Mouse (Mus musculus): ENCODE results near the gene Trip11. TPM values are rescaled to one million over a fixed set of nuclear protein-coding genes. Genes with fewer than 3 reads are reported as not detected.

Trip11 gene
- polyA plus RNA-seq (2017; shearing (Covaris generic)): 91.2 TPM

GRCm38 (mm10) chr12:101912626-101913490, at the start of gene Trip11:
TSS of gene Trip11 (minus strand) at chr12:101913267.

GRCm38 (mm10) chr12:101957942-101958544, 45.0 kb upstream of the Trip11 start, which contains the start of gene Atxn3:
TSS of gene Atxn3 (minus strand) at chr12:101958246.

GRCm38 (mm10) chr12:101818608-101819370, 94.3 kb downstream of the Trip11 start, which contains the start of gene Fbln5:
TSS of gene Fbln5 (minus strand) at chr12:101819055.

Other genes starting within 250 kb of the Trip11 start
- not detected for gene Tc2n, start 194.7 kb downstream of the Trip11 start, polyA plus RNA-seq (2017; shearing (Covaris generic))
- gene Fbln5, start 94.2 kb downstream of the Trip11 start, polyA plus RNA-seq (2017; shearing (Covaris generic)): not detected
- 23.6 TPM for gene Atxn3, start 45.0 kb upstream of the Trip11 start, polyA plus RNA-seq (2017; shearing (Covaris generic))
- 26.0 TPM for gene Cpsf2, start 62.7 kb upstream of the Trip11 start, polyA plus RNA-seq (2017; shearing (Covaris generic))
- not detected for gene Slc24a4, start 215.5 kb upstream of the Trip11 start, polyA plus RNA-seq (2017; shearing (Covaris generic))